Mouse (Mus musculus): ENCODE data around the gene Wrap73.

The Wrap73 gene

GRCm38 (mm10) chr4:154140213-154141008, 1.8 kb upstream of the Wrap73 start:
- DNase-seq (ENCODE audit: low spot score), result no peak

- no peak for DNase-seq (ENCODE audit: low spot score)
Measured at GRCm38 (mm10) chr4:154141009-154141867, 934 bp upstream of the Wrap73 start.

GRCm38 (mm10) chr4:154144712-154145111, 2.5 kb downstream of the Wrap73 start:
- no peak for DNase-seq (ENCODE audit: low spot score)

GRCm38 (mm10) chr4:154146342-154146741, 4.2 kb downstream of the Wrap73 start:
- no peak for DNase-seq (ENCODE audit: low spot score)

- no peak for DNase-seq (ENCODE audit: low spot score)
Measured at GRCm38 (mm10) chr4:154154104-154154503, 11.9 kb downstream of the Wrap73 start.

GRCm38 (mm10) chr4:154156050-154156449, 13.9 kb downstream of the Wrap73 start:
- DNase-seq (ENCODE audit: low spot score), result no peak

GRCm38 (mm10) chr4:154157970-154158662, 15.9 kb downstream of the Wrap73 start:
- DNase-seq (ENCODE audit: low spot score), result no peak

GRCm38 (mm10) chr4:154159002-154159401, 16.8 kb downstream of the Wrap73 start:
- DNase-seq (ENCODE audit: low spot score), result peak; percentile 52

GRCm38 (mm10) chr4:154159961-154160537, 17.9 kb downstream of the Wrap73 start:
- no peak for DNase-seq (ENCODE audit: low spot score)

GRCm38 (mm10) chr4:154160538-154161390, 18.6 kb downstream of the Wrap73 start, which contains the start of gene Tprgl:
Gene Tprgl, minus strand, starts transcription at chr4:154160666.
- peak; percentile 94 for DNase-seq (ENCODE audit: low spot score)

- no peak for DNase-seq (ENCODE audit: low spot score)
Measured at GRCm38 (mm10) chr4:154163296-154163695, 21.1 kb downstream of the Wrap73 start.

GRCm38 (mm10) chr4:154167053-154167452, 24.9 kb downstream of the Wrap73 start:
- DNase-seq (ENCODE audit: low spot score), result no peak

GRCm38 (mm10) chr4:154170021-154170420, 27.8 kb downstream of the Wrap73 start:
- no peak for DNase-seq (ENCODE audit: low spot score)

- no peak for DNase-seq (ENCODE audit: low spot score)
Measured at GRCm38 (mm10) chr4:154170506-154171150, 28.5 kb downstream of the Wrap73 start, which contains the start of gene Megf6. Gene Megf6, plus strand, starts transcription at chr4:154170730.

GRCm38 (mm10) chr4:154171151-154171930, 29.2 kb downstream of the Wrap73 start:
- no peak for DNase-seq (ENCODE audit: low spot score)

GRCm38 (mm10) chr4:154171931-154172604, 29.9 kb downstream of the Wrap73 start:
- no peak for DNase-seq (ENCODE audit: low spot score)

GRCm38 (mm10) chr4:154177257-154177656, 35.1 kb downstream of the Wrap73 start:
- no peak for DNase-seq (ENCODE audit: low spot score)

GRCm38 (mm10) chr4:154181001-154181400, 38.8 kb downstream of the Wrap73 start:
- no peak for DNase-seq (ENCODE audit: low spot score)

- no peak for DNase-seq (ENCODE audit: low spot score)
Measured at GRCm38 (mm10) chr4:154183566-154183965, 41.4 kb downstream of the Wrap73 start.
